Mouse (Mus musculus) forebrain, embryonic 10.5 days (tissue): ENCODE measurements around the gene Lmo7. TPM values are rescaled to one million over a fixed set of nuclear protein-coding genes. Genes with fewer than 3 reads are reported as not detected.

Experiments used
- DNase-seq: peaks from one replicate; pipeline ENCODE4 v3.0.0-alpha.2; 2017; ENCODE audit warnings: low spot score; ENCODE audit errors: extremely low spot score
- H3K27ac ChIP-seq: fragments of 300-500 bp; sonication (generic); 2 replicates; pipeline ENCODE4 v1.5.1; 2016; ENCODE audit warnings: mild to moderate bottlenecking
- H3K27me3 ChIP-seq: fragments of 300-500 bp; sonication (generic); 2 replicates; pipeline ENCODE4 v1.6.1; 2016; ENCODE audit warnings: mild to moderate bottlenecking; ENCODE audit not compliant: poor library complexity, severe bottlenecking
- H3K36me3 ChIP-seq: fragments of 300-500 bp; sonication (generic); replicated peaks from 2 replicates; pipeline ENCODE4 v1.6.1; 2016; ENCODE audit warnings: mild to moderate bottlenecking, moderate library complexity
- H3K4me1 ChIP-seq: fragments of 300-500 bp; sonication (generic); 2 replicates; pipeline ENCODE4 v1.6.1; 2016
- H3K4me3 ChIP-seq: fragments of 300-500 bp; sonication (generic); 2 replicates; pipeline ENCODE4 v1.5.1; 2016; ENCODE audit warnings: mild to moderate bottlenecking, moderate library complexity
- H3K9me3 ChIP-seq: fragments of 300-500 bp; sonication (generic); 2 replicates; pipeline ENCODE4 v1.6.1; 2016; ENCODE audit warnings: mild to moderate bottlenecking, moderate library complexity
- WGBS: fragments of 180-500 bp; shearing (Covaris S2); methylation state at CpG from one replicate; pipeline ENCODE4 v1.1.7; 2016; 5-methylcytosine and 5-hydroxymethylcytosine counted together
- polyA plus RNA-seq: library from polyadenylated mRNA; unstranded; fragments of >200 nt; fragmentation: Nextera tagmentation; extraction: Ambion mirVana; gene quantifications from 2 replicates; pipeline ENCODE4 v1.2.1, GENCODE M21; 2016

Gene Lmo7
- polyA plus RNA-seq, 1 experiment from 2014 or later, result 1.7 TPM

GRCm38 (mm10) chr14:101822390-101822789 lies 92.6 kb downstream of the Lmo7 start:
- 94% methylated on average over 6 of the region's 6 CpGs for WGBS
- Histone ChIP-seq H3K27me3 (no peaks in the 10 kb centered on the region), H3K9me3 (no peaks in the 10 kb centered on the region), H3K4me3 (no peak overlapping the region), H3K4me1 (peaks cover 5% of the 10 kb centered on the region), H3K27ac (no peak overlapping the region), H3K36me3 (no peaks in the 10 kb centered on the region)
- DNase-seq, result no peak

GRCm38 (mm10) chr14:101822871-101823270 lies 93.1 kb downstream of the Lmo7 start:
- no peaks in the 10 kb centered on the region for H3K27me3 ChIP-seq
- peaks cover 5% of the 10 kb centered on the region for H3K4me1 ChIP-seq
- H3K27ac ChIP-seq, result no peak overlapping the region
- no peaks in the 10 kb centered on the region for H3K9me3 ChIP-seq
- WGBS, result 80% methylated on average over 4 of the region's 4 CpGs
- no peak overlapping the region for H3K4me3 ChIP-seq
- no peak for DNase-seq
- no peaks in the 10 kb centered on the region for H3K36me3 ChIP-seq

GRCm38 (mm10) chr14:101829676-101830075 lies 99.9 kb downstream of the Lmo7 start:
- no peak overlapping the region for H3K4me3 ChIP-seq
- no peaks in the 10 kb centered on the region for H3K27me3 ChIP-seq
- no peak overlapping the region for H3K27ac ChIP-seq
- DNase-seq, result no peak
- no peaks in the 10 kb centered on the region for H3K36me3 ChIP-seq
- H3K9me3 ChIP-seq, result no peaks in the 10 kb centered on the region
- 87% methylated on average over 5 of the region's 5 CpGs for WGBS
- H3K4me1 ChIP-seq, result peaks cover 9% of the 10 kb centered on the region; the same call in 1 of the 2 replicates

- WGBS, result 78% methylated on average over 6 of the region's 6 CpGs
- Histone ChIP-seq H3K36me3 (no peaks in the 10 kb centered on the region), H3K4me3 (no peak overlapping the region), H3K27me3 (no peaks in the 10 kb centered on the region), H3K4me1 (peaks cover 9% of the 10 kb centered on the region; the same call in 1 of the 2 replicates), H3K9me3 (no peaks in the 10 kb centered on the region), H3K27ac (no peak overlapping the region)
- no peak for DNase-seq
Observed at GRCm38 (mm10) chr14:101830116-101830515, 100.4 kb downstream of the Lmo7 start.

GRCm38 (mm10) chr14:101834109-101834508 lies 104.4 kb downstream of the Lmo7 start:
- H3K27ac ChIP-seq, result no peak overlapping the region
- no peak overlapping the region for H3K4me3 ChIP-seq
- 93% methylated on average over 3 of the region's 3 CpGs for WGBS

GRCm38 (mm10) chr14:101836401-101836800 lies 106.6 kb downstream of the Lmo7 start:
- H3K4me3 ChIP-seq, result no peak overlapping the region

More at GRCm38 (mm10) chr14:101834109-101834508, 104.4 kb downstream of the Lmo7 start:
- H3K9me3 ChIP-seq, result no peaks in the 10 kb centered on the region
- DNase-seq, result no peak
- H3K36me3 ChIP-seq, result no peaks in the 10 kb centered on the region
- peaks cover 9% of the 10 kb centered on the region; the same call in 1 of the 2 replicates for H3K4me1 ChIP-seq
- no peaks in the 10 kb centered on the region for H3K27me3 ChIP-seq

GRCm38 (mm10) chr14:101837176-101837575 lies 107.4 kb downstream of the Lmo7 start:
- WGBS, result 89% methylated on average over 6 of the region's 6 CpGs
- Histone ChIP-seq H3K36me3 (no peaks in the 10 kb centered on the region), H3K4me3 (no peak overlapping the region), H3K27ac (no peak overlapping the region), H3K27me3 (no peaks in the 10 kb centered on the region), H3K4me1 (no peaks in the 10 kb centered on the region), H3K9me3 (no peaks in the 10 kb centered on the region)
- DNase-seq, result no peak

More at GRCm38 (mm10) chr14:101836401-101836800, 106.6 kb downstream of the Lmo7 start:
- no peaks in the 10 kb centered on the region for H3K27me3 ChIP-seq
- H3K9me3 ChIP-seq, result no peaks in the 10 kb centered on the region
- no peaks in the 10 kb centered on the region for H3K36me3 ChIP-seq
- 88% methylated on average over 2 of the region's 2 CpGs for WGBS
- H3K27ac ChIP-seq, result no peak overlapping the region
- H3K4me1 ChIP-seq, result no peaks in the 10 kb centered on the region
- DNase-seq, result no peak

- DNase-seq, result no peak
- Histone ChIP-seq H3K36me3 (no peaks in the 10 kb centered on the region), H3K4me3 (no peak overlapping the region), H3K9me3 (no peaks in the 10 kb centered on the region), H3K27me3 (no peaks in the 10 kb centered on the region), H3K4me1 (no peaks in the 10 kb centered on the region), H3K27ac (no peak overlapping the region)
- 87% methylated on average over 7 of the region's 7 CpGs for WGBS
Observed at GRCm38 (mm10) chr14:101838231-101838839, 108.6 kb downstream of the Lmo7 start.

- Histone ChIP-seq H3K27ac (no peak overlapping the region), H3K36me3 (no peaks in the 10 kb centered on the region), H3K27me3 (no peaks in the 10 kb centered on the region), H3K4me3 (no peak overlapping the region), H3K4me1 (no peaks in the 10 kb centered on the region), H3K9me3 (no peaks in the 10 kb centered on the region)
- 88% methylated on average over 24 of the region's 24 CpGs for WGBS
- no peak for DNase-seq
Observed at GRCm38 (mm10) chr14:101839771-101840731, 110.3 kb downstream of the Lmo7 start.

GRCm38 (mm10) chr14:101841271-101841670 lies 111.5 kb downstream of the Lmo7 start:
- Histone ChIP-seq H3K9me3 (no peaks in the 10 kb centered on the region), H3K36me3 (no peaks in the 10 kb centered on the region), H3K4me1 (no peaks in the 10 kb centered on the region), H3K27me3 (no peaks in the 10 kb centered on the region), H3K4me3 (no peak overlapping the region), H3K27ac (no peak overlapping the region)
- WGBS, result 88% methylated on average over 5 of the region's 5 CpGs
- DNase-seq, result no peak

- Histone ChIP-seq H3K36me3 (no peaks in the 10 kb centered on the region), H3K27ac (no peak overlapping the region), H3K4me3 (no peak overlapping the region), H3K9me3 (no peaks in the 10 kb centered on the region), H3K27me3 (no peaks in the 10 kb centered on the region), H3K4me1 (no peaks in the 10 kb centered on the region)
- WGBS, result 89% methylated on average over 6 of the region's 6 CpGs
- DNase-seq, result no peak
Observed at GRCm38 (mm10) chr14:101842521-101842920, 112.8 kb downstream of the Lmo7 start.

GRCm38 (mm10) chr14:101843443-101843842 lies 113.7 kb downstream of the Lmo7 start:
- no peaks in the 10 kb centered on the region for H3K27me3 ChIP-seq
- 91% methylated on average over 17 of the region's 17 CpGs for WGBS
- no peaks in the 10 kb centered on the region for H3K9me3 ChIP-seq
- no peak overlapping the region for H3K4me3 ChIP-seq
- H3K27ac ChIP-seq, result no peak overlapping the region
- H3K4me1 ChIP-seq, result no peaks in the 10 kb centered on the region
- no peak for DNase-seq
- H3K36me3 ChIP-seq, result no peaks in the 10 kb centered on the region

- H3K9me3 ChIP-seq, result no peaks in the 10 kb centered on the region
- no peak overlapping the region for H3K4me3 ChIP-seq
- 83% methylated on average over 7 of the region's 7 CpGs for WGBS
- DNase-seq, result no peak
- H3K4me1 ChIP-seq, result no peaks in the 10 kb centered on the region
- no peak overlapping the region for H3K27ac ChIP-seq
- H3K36me3 ChIP-seq, result no peaks in the 10 kb centered on the region
- H3K27me3 ChIP-seq, result no peaks in the 10 kb centered on the region
Observed at GRCm38 (mm10) chr14:101844467-101844866, 114.7 kb downstream of the Lmo7 start.
